8 mouse cellular contexts compared by ENCODE assay signal in genomic region chr4:115657104-115657866, GRCm38 (mm10). TPM values are rescaled to one million over a fixed set of nuclear protein-coding genes. Genes with fewer than 3 reads are reported as not detected.
DNase-seq lines count a peak whose midpoint lies in the region; ATAC-seq and TF ChIP-seq lines count a peak whose summit lies in the region.

No protein-coding gene starts in this region.

- H3K27me3 ChIP-seq in thymus, adult 2 months (ENCODE audit: control insufficient read depth, insufficient read depth, low read length) = no peaks in the 10 kb centered on the region
- H3K27me3 ChIP-seq in forebrain, embryonic 15.5 days = no peaks in the 10 kb centered on the region
- H3K27me3 ChIP-seq in hindbrain, embryonic 13.5 days = no peaks in the 10 kb centered on the region

- H3K4me2 ChIP-seq in forebrain, embryonic 15.5 days (replicated peaks) = peak overlapping the region; percentile 95
- peak overlapping the region; percentile 93 for H3K4me2 ChIP-seq in hindbrain, embryonic 13.5 days

- 2% methylated on average over 34 of the region's 34 CpGs for whole genome bisulfite sequencing in thymus, adult 2 months
- WGBS in forebrain, embryonic 15.5 days = 2% methylated on average over 33 of the region's 34 CpGs
- 3% methylated on average over 34 of the region's 34 CpGs for WGBS in hindbrain, embryonic 13.5 days

- H3K36me3 ChIP-seq in thymus, adult 2 months (ENCODE audit: control insufficient read depth, insufficient read depth, low read length) = no peaks in the 10 kb centered on the region
- no peaks in the 10 kb centered on the region for H3K36me3 ChIP-seq in forebrain, embryonic 15.5 days
- H3K36me3 ChIP-seq in hindbrain, embryonic 13.5 days = no peaks in the 10 kb centered on the region

- H3K4me3 ChIP-seq in thymus, adult 2 months (ENCODE audit: control insufficient read depth, insufficient read depth, low read length) = no peak overlapping the region
- peak overlapping the region; percentile 53 for H3K4me3 ChIP-seq in forebrain, embryonic 15.5 days
- peak overlapping the region; percentile 56 for H3K4me3 ChIP-seq in hindbrain, embryonic 13.5 days

- H3K9ac ChIP-seq in forebrain, embryonic 15.5 days (replicated peaks) = peak overlapping the region; percentile 57
- peak overlapping the region; percentile 72 for H3K9ac ChIP-seq in hindbrain, embryonic 13.5 days

- peaks cover 2% of the 10 kb centered on the region; the same call in 1 of the 2 replicates for H3K4me1 ChIP-seq in thymus, adult 2 months (replicated peaks; ENCODE audit: control insufficient read depth, insufficient read depth, low read length)
- H3K4me1 ChIP-seq in forebrain, embryonic 15.5 days = peaks cover 9% of the 10 kb centered on the region
- peaks cover 5% of the 10 kb centered on the region; the same call in 1 of the 2 replicates for H3K4me1 ChIP-seq in hindbrain, embryonic 13.5 days (replicated peaks)

- no peak overlapping the region for H3K27ac ChIP-seq in thymus, adult 2 months (ENCODE audit: control insufficient read depth, insufficient read depth, low read length)
- H3K27ac ChIP-seq in forebrain, embryonic 15.5 days (replicated peaks) = no peak overlapping the region
- peak overlapping the region; percentile 23; the same call in 1 of the 2 replicates for H3K27ac ChIP-seq in hindbrain, embryonic 13.5 days

- H3K9me3 ChIP-seq in forebrain, embryonic 15.5 days = no peaks in the 10 kb centered on the region
- no peaks in the 10 kb centered on the region for H3K9me3 ChIP-seq in hindbrain, embryonic 13.5 days

- DNase-seq in thymus, adult 2 months = peak; percentile 21
- DNase-seq in thymus, postnatal 0 days (ENCODE audit: low spot score) = no peak
- DNase-seq in left cerebral cortex, adult 8-10 months (ENCODE audit: low spot score in 2 of 2) = peak; percentile 10 to 15
- DNase-seq in lung, postnatal 36 days = peak; percentile 63
- peak; percentile 31 to 38 for DNase-seq in right cerebral cortex, postnatal 10 days (ENCODE audit: low spot score in 2 of 2)
- DNase-seq in testis, postnatal 14 days (ENCODE audit: low spot score) = no peak

- no peak for TF ChIP-seq CTCF in thymus, adult 2 months (IDR thresholded peaks at IDR 0.05; ENCODE audit: borderline replicate concordance, control insufficient read depth, extremely low read depth, insufficient read depth, low read length, poor library complexity)

- no peak for TF ChIP-seq POLR2A in thymus, adult 2 months (IDR thresholded peaks at IDR 0.05; ENCODE audit: control insufficient read depth, extremely low read depth, insufficient read depth, low read length, poor library complexity)

- peak; percentile 88 for ATAC-seq in forebrain, embryonic 15.5 days (replicated peaks)
- ATAC-seq in hindbrain, embryonic 13.5 days (ENCODE audit: low FRiP score) = peak; percentile 92

RNA-seq across cellular contexts. Expression of gene Cyp4b1, which starts 9.8 kb away (rescaled TPM):
- polyA plus RNA-seq in thymus, adult 2 months (2012; rRNA removed) = 6.2 and 9.2 TPM in 2 replicates
- polyA plus RNA-seq in thymus, postnatal 0 days (2015; fragmentation: Nextera tagmentation; extraction: Ambion mirVana) = 3.4 and 3.5 TPM in 2 replicates
- 0.42 and 0.47 TPM in 2 replicates for polyA plus RNA-seq in forebrain, embryonic 15.5 days (2015; fragmentation: Nextera tagmentation; extraction: Ambion mirVana)
- polyA plus RNA-seq in hindbrain, embryonic 13.5 days (2015; fragmentation: Nextera tagmentation; extraction: Ambion mirVana) = 0.38 and 0.42 TPM in 2 replicates
- 1 to 10 TPM; 1.7 to 2.8 (median 2.3) TPM for total RNA-seq in left cerebral cortex, adult 8-10 months (2022)

RNA-seq across cellular contexts. Expression of gene Cyp4a32, which starts 56.5 kb away (rescaled TPM):
- polyA plus RNA-seq in thymus, adult 2 months (2012; rRNA removed) = not detected in 2 replicates
- polyA plus RNA-seq in thymus, postnatal 0 days (2015; fragmentation: Nextera tagmentation; extraction: Ambion mirVana) = not detected in 2 replicates
- not detected in 2 replicates for polyA plus RNA-seq in forebrain, embryonic 15.5 days (2015; fragmentation: Nextera tagmentation; extraction: Ambion mirVana)
- polyA plus RNA-seq in hindbrain, embryonic 13.5 days (2015; fragmentation: Nextera tagmentation; extraction: Ambion mirVana) = not detected in 2 replicates
- not detected for total RNA-seq in left cerebral cortex, adult 8-10 months (2022)

Comparison
In these comparisons a context has a peak if more than half of its experiments do, and no peak if none do; other contexts are left out.
1. DNase-seq: peak in thymus, adult 2 months (single experiment), left cerebral cortex, adult 8-10 months (2 of 2), lung, postnatal 36 days (single experiment) and right cerebral cortex, postnatal 10 days (2 of 2); none in thymus, postnatal 0 days (single experiment) and testis, postnatal 14 days (single experiment).